Mouse (Mus musculus): Measurements from ENCODE around the gene Crhr2. TPM values are rescaled to one million over a fixed set of nuclear protein-coding genes. Genes with fewer than 3 reads are reported as not detected.

The Crhr2 gene
- polyA plus RNA-seq, 1 experiment from 2014 or later = 12.2 TPM

DNA sequence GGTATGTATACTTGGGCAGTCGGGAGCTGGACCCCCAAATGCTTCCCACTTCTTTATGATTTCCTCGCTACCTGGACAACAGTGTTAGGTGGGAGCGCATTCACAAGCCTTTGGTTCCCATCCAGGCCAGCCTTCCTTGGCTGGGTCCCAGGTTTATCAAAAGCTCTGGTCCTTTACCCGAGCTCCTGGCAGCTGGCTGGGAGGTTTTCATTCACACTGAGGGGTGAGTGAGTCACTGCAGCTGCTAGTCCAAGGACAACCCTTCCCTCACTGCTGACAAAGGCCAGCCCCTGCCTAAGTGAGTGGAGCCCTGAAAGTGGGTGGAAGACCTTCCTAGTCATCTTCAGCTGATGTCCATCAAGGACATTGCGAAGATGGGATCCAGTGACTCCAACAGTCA is 34.8 kb downstream of the Crhr2 start:
- Histone ChIP-seq H3K4me1 (ENCODE audit: control insufficient read depth, insufficient read depth, low read length) (peaks cover 8% of the 10 kb centered on the region; the same call in 1 of the 2 replicates), H3K9ac (ENCODE audit: low read length) (no peak overlapping the region), H3K4me3 (ENCODE audit: low read length) (no peak overlapping the region), H3K27me3 (ENCODE audit: control insufficient read depth, insufficient read depth, low read length) (no peaks in the 10 kb centered on the region), H3K9me3 (replicated peaks; ENCODE audit: control insufficient read depth, low read length) (no peaks in the 10 kb centered on the region), H3K27ac (ENCODE audit: low read length) (no peak overlapping the region), H3K36me3 (ENCODE audit: control insufficient read depth, insufficient read depth) (no peaks in the 10 kb centered on the region), H3K4me2 (ENCODE audit: low read depth, low read length) (no peak overlapping the region)
- ATAC-seq (replicated peaks; ENCODE audit: extremely low read depth, insufficient read depth, low FRiP score) = 0 out of 2 replicates have a peak, but pooled peaks have one; percentile 51
- 35% methylated on average over 5 of the region's 5 CpGs for WGBS

DNA sequence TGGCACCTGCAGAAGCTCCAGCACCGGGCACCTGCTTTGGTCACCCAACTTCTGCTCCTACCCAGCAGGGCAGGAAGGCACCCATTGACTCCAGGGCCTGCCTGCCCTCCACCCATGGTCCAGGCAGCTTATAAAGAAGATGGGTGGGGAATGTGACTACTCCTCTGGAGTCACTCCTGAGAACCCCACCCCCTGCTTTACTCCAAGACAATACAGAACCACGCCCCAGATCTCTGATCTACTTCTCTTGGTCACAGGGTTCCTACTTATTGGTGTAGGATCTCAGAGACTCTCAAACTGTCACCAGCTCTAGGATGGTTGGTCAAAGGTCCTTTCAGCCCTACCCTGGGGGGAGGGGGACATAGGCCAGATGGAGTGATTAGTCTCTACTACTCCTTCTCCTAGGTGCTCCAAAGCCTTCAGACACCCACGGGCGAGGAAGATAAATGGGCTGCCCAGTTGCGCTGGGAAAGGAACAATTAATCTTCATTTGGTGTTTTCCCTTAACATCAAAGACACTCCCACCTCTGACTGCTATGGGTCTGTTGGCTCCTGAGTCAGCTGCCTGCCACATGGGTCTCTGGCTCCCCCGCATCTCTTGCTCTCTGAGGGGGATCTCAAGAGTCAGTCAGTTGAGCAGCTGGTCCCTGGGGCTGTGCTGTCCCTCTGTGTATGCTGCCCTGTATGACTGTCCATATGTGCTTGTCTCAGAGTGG is 39.2 kb downstream of the Crhr2 start:
- no peak for ATAC-seq (replicated peaks; ENCODE audit: extremely low read depth, insufficient read depth, low FRiP score)
- Histone ChIP-seq H3K9me3 (replicated peaks; ENCODE audit: control insufficient read depth, low read length) (no peaks in the 10 kb centered on the region), H3K27me3 (ENCODE audit: control insufficient read depth, insufficient read depth, low read length) (no peaks in the 10 kb centered on the region), H3K4me1 (ENCODE audit: control insufficient read depth, insufficient read depth, low read length) (peaks cover 7% of the 10 kb centered on the region; the same call in 1 of the 2 replicates), H3K36me3 (ENCODE audit: control insufficient read depth, insufficient read depth) (no peaks in the 10 kb centered on the region), H3K27ac (ENCODE audit: low read length) (no peak overlapping the region), H3K4me3 (ENCODE audit: low read length) (no peak overlapping the region), H3K9ac (ENCODE audit: low read length) (no peak overlapping the region), H3K4me2 (ENCODE audit: low read depth, low read length) (no peak overlapping the region)
- 58% methylated on average over 6 of the region's 6 CpGs for WGBS

DNA sequence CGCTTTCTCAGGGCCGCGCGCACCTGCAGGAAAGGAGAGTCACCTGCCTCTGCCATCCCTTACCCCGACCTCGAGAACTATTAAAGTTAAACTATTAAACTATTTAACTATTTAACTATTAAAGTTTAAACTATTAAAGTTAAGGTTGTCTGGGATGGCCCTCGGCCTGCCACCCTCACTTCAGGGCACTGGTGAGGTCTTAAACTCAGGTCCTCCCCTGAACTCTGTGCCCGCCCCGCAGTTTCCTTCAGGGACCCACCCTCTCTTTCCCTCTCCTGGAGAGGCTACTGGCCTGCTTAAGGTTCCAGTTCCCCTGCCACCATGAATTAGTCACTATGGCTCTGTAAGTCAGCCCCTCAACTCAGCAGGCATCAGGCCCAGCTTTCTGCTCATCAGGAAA is 41.4 kb downstream of the Crhr2 start:
- Histone ChIP-seq H3K36me3 (ENCODE audit: control insufficient read depth, insufficient read depth) (no peaks in the 10 kb centered on the region), H3K9me3 (replicated peaks; ENCODE audit: control insufficient read depth, low read length) (no peaks in the 10 kb centered on the region), H3K4me1 (ENCODE audit: control insufficient read depth, insufficient read depth, low read length) (no peaks in the 10 kb centered on the region), H3K4me2 (ENCODE audit: low read depth, low read length) (no peak overlapping the region), H3K4me3 (ENCODE audit: low read length) (no peak overlapping the region), H3K9ac (ENCODE audit: low read length) (no peak overlapping the region), H3K27ac (ENCODE audit: low read length) (no peak overlapping the region), H3K27me3 (ENCODE audit: control insufficient read depth, insufficient read depth, low read length) (no peaks in the 10 kb centered on the region)
- 88% methylated on average over 9 of the region's 9 CpGs for WGBS
- ATAC-seq (replicated peaks; ENCODE audit: extremely low read depth, insufficient read depth, low FRiP score) = no peak

- no peaks in the 10 kb centered on the region for H3K4me1 ChIP-seq (ENCODE audit: control insufficient read depth, insufficient read depth, low read length)
- WGBS = 38% methylated on average over 4 of the region's 4 CpGs
- no peaks in the 10 kb centered on the region for H3K9me3 ChIP-seq (replicated peaks; ENCODE audit: control insufficient read depth, low read length)
- no peak overlapping the region for H3K27ac ChIP-seq (ENCODE audit: low read length)
- no peak overlapping the region for H3K4me3 ChIP-seq (ENCODE audit: low read length)
- no peaks in the 10 kb centered on the region for H3K36me3 ChIP-seq (ENCODE audit: control insufficient read depth, insufficient read depth)
- no peak overlapping the region for H3K4me2 ChIP-seq (ENCODE audit: low read depth, low read length)
- no peaks in the 10 kb centered on the region for H3K27me3 ChIP-seq (ENCODE audit: control insufficient read depth, insufficient read depth, low read length)
- no peak for ATAC-seq (replicated peaks; ENCODE audit: extremely low read depth, insufficient read depth, low FRiP score)
- H3K9ac ChIP-seq (ENCODE audit: low read length) = no peak overlapping the region
Measured at GRCm38 (mm10) chr6:55090639-55091038, 42.2 kb downstream of the Crhr2 start.

- 29% methylated on average over 4 of the region's 4 CpGs for WGBS
- Histone ChIP-seq H3K9me3 (replicated peaks; ENCODE audit: control insufficient read depth, low read length) (no peaks in the 10 kb centered on the region), H3K27me3 (ENCODE audit: control insufficient read depth, insufficient read depth, low read length) (no peaks in the 10 kb centered on the region), H3K4me3 (ENCODE audit: low read length) (no peak overlapping the region), H3K27ac (ENCODE audit: low read length) (no peak overlapping the region), H3K36me3 (ENCODE audit: control insufficient read depth, insufficient read depth) (no peaks in the 10 kb centered on the region), H3K4me2 (ENCODE audit: low read depth, low read length) (no peak overlapping the region), H3K9ac (ENCODE audit: low read length) (no peak overlapping the region), H3K4me1 (ENCODE audit: control insufficient read depth, insufficient read depth, low read length) (no peaks in the 10 kb centered on the region)
- no peak for ATAC-seq (replicated peaks; ENCODE audit: extremely low read depth, insufficient read depth, low FRiP score)
Measured at GRCm38 (mm10) chr6:55087355-55087754, 45.5 kb downstream of the Crhr2 start.

DNA sequence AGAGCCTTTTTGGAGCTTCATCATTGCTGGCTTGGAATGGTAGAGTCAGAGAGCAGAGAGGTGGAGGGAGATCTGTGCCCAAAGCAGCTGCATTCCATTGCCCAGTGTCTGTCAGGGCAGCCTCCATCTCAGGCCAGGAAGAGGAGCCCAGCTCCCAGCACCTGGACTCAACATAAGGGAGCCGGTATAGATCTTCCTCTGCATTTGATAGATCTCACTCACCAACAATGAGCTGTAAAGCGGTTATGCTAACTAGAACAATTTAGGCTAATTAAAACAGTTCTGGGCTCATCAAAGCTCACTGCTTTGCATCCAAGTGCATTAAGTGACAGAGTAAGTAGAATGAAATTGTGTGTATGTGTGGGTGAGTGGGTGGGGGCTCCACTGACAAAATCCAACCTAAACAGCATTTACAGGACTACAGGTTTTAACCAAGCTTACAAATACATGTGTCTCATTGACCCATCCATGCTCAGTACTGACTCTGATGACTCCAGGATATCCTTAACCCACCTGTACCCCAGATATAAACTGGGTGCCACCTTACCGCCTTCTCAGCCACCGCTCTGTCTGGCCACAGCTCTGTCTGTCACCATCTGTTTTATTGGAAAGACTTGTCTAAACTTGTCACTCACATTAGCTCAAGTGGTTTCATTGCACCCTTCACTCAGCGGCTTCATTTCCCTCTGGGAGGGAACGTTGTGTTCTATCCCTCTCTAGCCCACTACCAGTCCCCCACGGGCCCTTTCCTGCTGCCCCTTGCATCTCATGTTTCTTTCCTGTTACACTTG is 50.4 kb downstream of the Crhr2 start:
- no peaks in the 10 kb centered on the region for H3K9me3 ChIP-seq (replicated peaks; ENCODE audit: control insufficient read depth, low read length)
- H3K4me1 ChIP-seq (ENCODE audit: control insufficient read depth, insufficient read depth, low read length) = no peaks in the 10 kb centered on the region
- WGBS = 53% methylated on average over 7 of the region's 7 CpGs
- H3K4me3 ChIP-seq (ENCODE audit: low read length) = no peak overlapping the region
- no peak for ATAC-seq (replicated peaks; ENCODE audit: extremely low read depth, insufficient read depth, low FRiP score)
- H3K9ac ChIP-seq (ENCODE audit: low read length) = no peak overlapping the region
- H3K36me3 ChIP-seq (ENCODE audit: control insufficient read depth, insufficient read depth) = peaks cover 26% of the 10 kb centered on the region
- H3K27me3 ChIP-seq (ENCODE audit: control insufficient read depth, insufficient read depth, low read length) = no peaks in the 10 kb centered on the region
- no peak overlapping the region for H3K27ac ChIP-seq (ENCODE audit: low read length)
- H3K4me2 ChIP-seq (ENCODE audit: low read depth, low read length) = no peak overlapping the region

DNA sequence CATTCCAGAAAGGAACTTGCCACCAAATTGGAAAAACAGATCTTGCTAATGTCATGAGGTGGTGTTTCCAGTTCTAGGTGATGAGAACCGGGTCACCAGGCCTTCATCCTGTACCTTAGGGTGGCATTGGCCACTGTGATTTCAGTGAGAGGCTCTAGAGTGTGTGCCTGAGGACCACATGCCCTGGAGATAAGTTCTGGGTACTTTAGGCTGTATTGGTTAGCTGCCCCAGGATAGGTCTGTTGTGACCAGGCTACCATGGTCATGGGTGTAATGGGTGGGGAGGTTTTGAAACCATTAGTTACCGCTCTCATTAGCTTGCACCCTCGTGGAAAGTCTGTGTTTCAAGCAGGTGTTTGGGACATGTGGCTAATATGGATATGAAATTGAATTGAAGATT is 51.4 kb downstream of the Crhr2 start:
- no peaks in the 10 kb centered on the region for H3K4me1 ChIP-seq (ENCODE audit: control insufficient read depth, insufficient read depth, low read length)
- 89% methylated on average over 3 of the region's 3 CpGs for WGBS
- no peak overlapping the region for H3K9ac ChIP-seq (ENCODE audit: low read length)
- H3K9me3 ChIP-seq (replicated peaks; ENCODE audit: control insufficient read depth, low read length) = no peaks in the 10 kb centered on the region
- H3K4me3 ChIP-seq (ENCODE audit: low read length) = no peak overlapping the region
- no peaks in the 10 kb centered on the region for H3K27me3 ChIP-seq (ENCODE audit: control insufficient read depth, insufficient read depth, low read length)
- no peak overlapping the region for H3K27ac ChIP-seq (ENCODE audit: low read length)
- no peak overlapping the region for H3K4me2 ChIP-seq (ENCODE audit: low read depth, low read length)
- H3K36me3 ChIP-seq (ENCODE audit: control insufficient read depth, insufficient read depth) = peaks cover 37% of the 10 kb centered on the region
- no peak for ATAC-seq (replicated peaks; ENCODE audit: extremely low read depth, insufficient read depth, low FRiP score)

DNA sequence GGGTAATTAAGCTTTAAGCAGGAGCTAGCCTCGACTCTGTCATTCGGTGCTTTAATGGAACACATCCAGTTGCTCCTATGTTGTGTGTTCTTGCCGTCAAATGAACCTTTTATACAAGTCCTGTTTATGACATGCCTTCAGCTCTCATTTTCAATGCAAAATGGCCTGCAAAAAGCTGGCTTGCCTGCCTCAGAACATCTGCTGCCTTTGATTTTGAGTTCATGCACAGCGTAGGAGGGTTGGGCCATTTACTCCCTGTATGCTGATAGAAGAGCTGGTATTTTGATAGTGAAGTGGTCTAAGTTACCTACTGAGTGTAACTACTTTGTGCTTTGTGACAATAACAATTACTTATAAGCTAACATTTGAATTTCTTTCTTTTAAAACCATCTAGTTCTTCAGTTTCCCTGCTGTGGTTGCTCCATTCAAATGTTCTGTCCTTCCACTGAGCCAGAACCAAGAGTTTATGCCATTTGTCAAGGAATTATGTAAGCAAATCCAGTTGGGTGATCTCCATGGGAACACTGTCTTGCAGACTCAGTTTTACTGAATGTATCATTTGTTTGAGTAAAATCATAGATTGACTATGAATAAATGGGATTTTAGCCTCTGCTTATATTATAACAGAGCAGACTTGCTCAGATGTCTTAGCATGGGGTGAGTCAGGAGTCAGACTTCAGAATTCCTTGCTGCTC is 56.1 kb downstream of the Crhr2 start:
- H3K9ac ChIP-seq (ENCODE audit: low read length) = no peak overlapping the region
- no peak overlapping the region for H3K27ac ChIP-seq (ENCODE audit: low read length)
- ATAC-seq (replicated peaks; ENCODE audit: extremely low read depth, insufficient read depth, low FRiP score) = no peak
- 94% methylated on average over 4 of the region's 4 CpGs for WGBS
- H3K4me3 ChIP-seq (ENCODE audit: low read length) = no peak overlapping the region
- peaks cover 53% of the 10 kb centered on the region for H3K36me3 ChIP-seq (ENCODE audit: control insufficient read depth, insufficient read depth)
- no peaks in the 10 kb centered on the region for H3K27me3 ChIP-seq (ENCODE audit: control insufficient read depth, insufficient read depth, low read length)
- H3K9me3 ChIP-seq (replicated peaks; ENCODE audit: control insufficient read depth, low read length) = no peaks in the 10 kb centered on the region
- no peak overlapping the region for H3K4me2 ChIP-seq (ENCODE audit: low read depth, low read length)
- no peaks in the 10 kb centered on the region for H3K4me1 ChIP-seq (ENCODE audit: control insufficient read depth, insufficient read depth, low read length)

DNA sequence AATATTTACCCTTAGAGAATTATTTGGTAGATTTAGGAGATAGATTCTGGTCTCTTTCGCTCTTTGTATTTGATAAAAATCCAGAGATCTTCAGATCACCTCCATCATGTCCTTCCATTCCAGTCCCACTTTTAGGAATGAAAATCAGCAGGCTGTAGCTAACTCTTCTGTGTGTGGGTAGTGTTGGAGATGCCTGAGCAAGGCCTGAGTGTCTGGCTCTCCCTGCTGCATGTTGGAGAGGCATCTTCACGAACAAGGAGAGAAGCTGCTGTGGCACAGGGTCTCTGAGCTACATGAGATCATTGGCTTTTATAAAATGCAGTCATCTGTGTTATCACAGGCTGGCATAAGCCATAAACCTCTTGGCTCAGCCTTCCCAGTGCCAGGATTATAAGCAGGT is 66.9 kb downstream of the Crhr2 start:
- H3K4me3 ChIP-seq (ENCODE audit: low read length) = no peak overlapping the region
- no peak for ATAC-seq (replicated peaks; ENCODE audit: extremely low read depth, insufficient read depth, low FRiP score)
- H3K27me3 ChIP-seq (ENCODE audit: control insufficient read depth, insufficient read depth, low read length) = no peaks in the 10 kb centered on the region
- no peaks in the 10 kb centered on the region for H3K4me1 ChIP-seq (ENCODE audit: control insufficient read depth, insufficient read depth, low read length)
- no peak overlapping the region for H3K27ac ChIP-seq (ENCODE audit: low read length)
- H3K9ac ChIP-seq (ENCODE audit: low read length) = no peak overlapping the region
- H3K36me3 ChIP-seq (ENCODE audit: control insufficient read depth, insufficient read depth) = peaks cover 60% of the 10 kb centered on the region
- H3K4me2 ChIP-seq (ENCODE audit: low read depth, low read length) = no peak overlapping the region
- WGBS = 87% methylated on average over 2 of the region's 2 CpGs
- H3K9me3 ChIP-seq (replicated peaks; ENCODE audit: control insufficient read depth, low read length) = no peaks in the 10 kb centered on the region
